9 mouse cellular contexts compared by ENCODE assay signal in genomic region chr5:116895036-116895783, GRCm38 (mm10).
DNase-seq lines count a peak whose midpoint lies in the region; ATAC-seq and TF ChIP-seq lines count a peak whose summit lies in the region.
"Had no signal": no experiment of that assay in that cellular context is flagged by ENCODE, and none has a peak within 500 bp of the region (broad histone marks: within the 10 kb centered on the region; RNA-seq: fewer than 3 reads in every experiment).

No protein-coding gene starts in this region.

- 0 out of 2 replicates have a peak overlapping the region, but pooled peaks have one; percentile 10 for H3K4me3 ChIP-seq in forebrain, embryonic 15.5 days
- H3K4me3 ChIP-seq in olfactory bulb, adult 2 months (ENCODE audit: insufficient read depth, low read depth, low read length) = no peak overlapping the region
- H3K4me3 ChIP-seq: liver, embryonic 15.5 days had no signal

- no peaks in the 10 kb centered on the region for H3K36me3 ChIP-seq in forebrain, embryonic 15.5 days
- H3K36me3 ChIP-seq: liver, embryonic 15.5 days had no signal

- peak; percentile 7 for DNase-seq in cerebellum, adult 11-12 months
- DNase-seq in cerebellum, adult 18-20 months = no peak
- DNase-seq in layer of hippocampus, postnatal 10 days (ENCODE audit: low spot score in 2 of 2) = peak; percentile 77 to 82
- DNase-seq in yolk sac, embryonic 10.5 days (ENCODE audit: low spot score) = no peak
- no peak for DNase-seq in adrenal gland, adult 18-20 months (ENCODE audit: low spot score in 2 of 2)
- no peak for DNase-seq in urinary bladder, postnatal 36 days (ENCODE audit: low spot score in 2 of 2)

- 5% methylated on average over 12 of the region's 12 CpGs for WGBS in forebrain, embryonic 15.5 days
- 14% methylated on average over 12 of the region's 12 CpGs for WGBS in olfactory bulb, adult 2 months

- no peaks in the 10 kb centered on the region for H3K9me3 ChIP-seq in forebrain, embryonic 15.5 days

- no peaks in the 10 kb centered on the region for H3K27me3 ChIP-seq in forebrain, embryonic 15.5 days
- H3K27me3 ChIP-seq: liver, embryonic 15.5 days had no signal

- H3K4me2 ChIP-seq in forebrain, embryonic 15.5 days (replicated peaks) = peak overlapping the region; percentile 18; the same call in 1 of the 2 replicates
- H3K4me2 ChIP-seq: liver, embryonic 15.5 days had no signal

- no peak overlapping the region for H3K9ac ChIP-seq in forebrain, embryonic 15.5 days (replicated peaks)
- H3K9ac ChIP-seq: liver, embryonic 15.5 days had no signal

- H3K27ac ChIP-seq in forebrain, embryonic 15.5 days (replicated peaks) = peak overlapping the region; percentile 96
- H3K27ac ChIP-seq in olfactory bulb, adult 2 months (ENCODE audit: insufficient read depth, low read depth, low read length) = peak overlapping the region; percentile 41
- H3K27ac ChIP-seq: liver, embryonic 15.5 days had no signal

- TF ChIP-seq CTCF in olfactory bulb, adult 2 months (IDR thresholded peaks at IDR 0.05; ENCODE audit: insufficient read depth, low read depth, low read length) = no peak

- ATAC-seq in forebrain, embryonic 15.5 days (replicated peaks) = peak; percentile 97

- no peak for TF ChIP-seq POLR2A in olfactory bulb, adult 2 months (IDR thresholded peaks at IDR 0.05; ENCODE audit: insufficient read depth, low read depth, low read length)

- peaks cover 15% of the 10 kb centered on the region for H3K4me1 ChIP-seq in forebrain, embryonic 15.5 days
- peaks cover 10% of the 10 kb centered on the region for H3K4me1 ChIP-seq in olfactory bulb, adult 2 months (ENCODE audit: control insufficient read depth, insufficient read depth, low read length)
- H3K4me1 ChIP-seq: liver, embryonic 15.5 days had no signal

Comparison
In these comparisons a context has a peak if more than half of its experiments do, and no peak if none do; other contexts are left out.
1. DNase-seq: peak in cerebellum, adult 11-12 months (single experiment) and layer of hippocampus, postnatal 10 days (2 of 2); none in cerebellum, adult 18-20 months (0 of 2), yolk sac, embryonic 10.5 days (single experiment), adrenal gland, adult 18-20 months (0 of 2) and urinary bladder, postnatal 36 days (0 of 2).